Mouse (Mus musculus) bone marrow, adult 2 months (tissue): ENCODE data around the gene Fli1.
A peak's percentile ranks its signal among the peaks of the same experiment; 100 is the strongest.

Experiments used
- CTCF ChIP-seq: fragments of 200-500 bp; IDR thresholded peaks from 2 replicates; pipeline ENCODE4 v1.5.1; 2011; ENCODE audit warnings: low read length, control low read depth; ENCODE audit not compliant: control insufficient read depth, insufficient read depth
- POLR2A ChIP-seq: fragments of 200-500 bp; IDR thresholded peaks from 2 replicates; pipeline ENCODE4 v1.6.1; 2011; ENCODE audit warnings: low read depth, mild to moderate bottlenecking, control low read depth, low read length, borderline replicate concordance; ENCODE audit not compliant: control insufficient read depth

DNA sequence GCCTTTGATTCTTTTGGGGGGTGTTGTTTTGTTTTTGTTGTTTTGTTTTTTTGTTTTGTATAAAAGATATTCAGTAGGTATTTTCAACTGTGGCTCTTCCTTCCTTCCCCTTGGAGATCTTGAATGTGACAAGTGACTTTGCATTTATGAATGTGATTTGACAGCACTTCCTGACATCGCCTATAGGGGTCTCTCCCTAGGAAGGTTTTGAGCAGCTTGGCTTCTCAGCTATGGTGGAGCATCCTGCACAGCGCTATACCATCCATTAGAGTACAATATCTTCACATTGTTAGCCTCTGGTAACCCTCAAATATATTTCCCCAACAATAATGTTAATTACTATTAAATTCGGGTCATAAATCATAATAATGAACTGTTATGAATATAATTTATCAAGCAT is 96.9 kb downstream of the Fli1 start:
- TF ChIP-seq CTCF = peak; percentile 51
- no peak for TF ChIP-seq POLR2A
